Mouse (Mus musculus): ENCODE results near the gene G6pc2.

Gene G6pc2

DNA sequence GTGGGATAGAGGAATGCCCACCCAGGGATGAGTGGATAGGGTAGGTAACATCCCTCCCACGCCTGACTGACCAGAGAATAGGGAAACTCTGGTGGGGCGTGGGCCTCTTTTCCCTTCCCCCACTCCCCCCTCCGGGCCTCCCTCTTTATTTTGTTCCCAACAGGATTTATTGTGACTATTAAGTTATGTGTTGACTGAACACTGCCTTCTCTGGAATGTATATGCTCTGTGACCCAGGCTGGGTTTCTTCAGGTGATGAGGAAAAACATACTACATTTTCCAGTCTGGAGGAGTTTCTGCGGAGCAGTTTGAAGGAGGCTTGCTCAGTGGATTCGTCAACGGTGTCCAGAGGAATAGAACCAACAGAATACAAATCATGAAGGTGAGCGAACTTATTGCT is at the start of gene G6pc2:
G6pc2 (plus strand) TSS at position 301 of the 400 bp plus-strand sequence.
- CTCF ChIA-PET = no interaction called here

DNA sequence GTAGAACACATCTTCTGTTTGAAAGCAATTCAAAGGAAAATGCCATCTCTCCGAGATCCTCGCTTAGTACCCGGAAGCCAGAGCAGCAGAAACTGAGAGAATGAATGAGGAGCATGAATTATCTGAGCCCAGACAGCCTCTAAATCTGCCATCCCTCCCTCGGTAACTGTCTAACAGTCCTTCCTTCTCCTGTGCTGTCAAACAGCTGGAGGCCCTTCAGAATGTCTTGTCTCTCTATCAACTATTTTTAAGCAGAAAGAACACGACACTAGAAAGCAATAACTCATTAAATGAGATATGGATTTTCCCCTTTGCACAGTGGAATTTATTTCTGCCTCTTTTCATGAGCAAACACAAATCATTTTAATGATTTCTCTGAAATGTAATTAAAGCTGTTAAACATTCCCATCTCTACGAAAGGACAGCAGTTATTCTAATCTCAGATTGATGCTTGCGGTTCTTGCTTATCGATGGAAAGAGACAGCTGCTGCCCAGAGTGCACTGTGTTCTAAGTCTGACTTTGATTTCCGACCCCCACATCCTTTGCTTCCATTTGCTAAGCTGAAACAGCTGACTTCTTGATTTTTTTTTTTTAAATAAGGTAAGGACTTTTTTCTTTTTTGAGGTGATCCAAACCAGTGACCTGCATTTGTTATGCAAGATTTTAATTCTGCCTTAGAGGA is 40.3 kb upstream of the G6pc2 start:
- CTCF ChIA-PET = no interaction called here

DNA sequence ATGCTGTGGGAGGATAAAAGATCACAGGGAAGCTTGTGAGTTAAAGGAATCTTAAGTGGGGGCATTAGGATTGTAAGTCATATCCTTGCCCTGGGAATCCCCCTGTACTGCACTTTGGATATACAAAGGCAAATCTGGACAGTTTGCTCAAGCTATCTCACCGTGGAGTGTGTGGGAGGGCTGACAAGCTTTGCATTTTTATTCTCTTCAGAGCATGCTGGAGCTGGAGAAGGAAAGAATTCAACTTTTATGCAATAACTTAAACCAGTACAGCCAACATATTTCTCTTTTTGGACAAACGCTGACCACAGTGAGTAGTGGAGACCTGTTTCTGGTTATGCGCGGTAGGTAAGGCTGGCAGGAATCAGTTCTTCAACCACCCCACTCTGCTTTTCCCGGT is 35.6 kb upstream of the G6pc2 start:
- CTCF ChIA-PET = no interaction called here

DNA sequence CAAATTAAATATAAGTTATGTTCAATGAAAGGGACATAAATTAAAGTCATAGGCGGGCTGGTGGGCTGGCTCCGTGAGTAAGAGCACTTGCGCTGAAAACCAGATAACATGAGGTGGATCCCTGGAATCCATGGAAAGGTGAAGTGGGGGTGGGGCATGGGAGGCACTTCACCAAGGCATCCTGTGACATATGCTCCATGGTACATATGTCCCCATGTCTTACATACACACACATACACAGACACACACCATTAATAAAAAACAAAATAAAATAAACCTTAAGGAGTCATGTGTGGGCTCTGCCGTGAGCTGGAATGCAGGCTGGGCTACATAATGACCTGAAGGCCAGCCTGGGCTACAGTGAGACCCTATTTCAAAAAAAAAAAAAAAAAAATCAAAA is 31.2 kb upstream of the G6pc2 start:
- CTCF ChIA-PET = no interaction called here

DNA sequence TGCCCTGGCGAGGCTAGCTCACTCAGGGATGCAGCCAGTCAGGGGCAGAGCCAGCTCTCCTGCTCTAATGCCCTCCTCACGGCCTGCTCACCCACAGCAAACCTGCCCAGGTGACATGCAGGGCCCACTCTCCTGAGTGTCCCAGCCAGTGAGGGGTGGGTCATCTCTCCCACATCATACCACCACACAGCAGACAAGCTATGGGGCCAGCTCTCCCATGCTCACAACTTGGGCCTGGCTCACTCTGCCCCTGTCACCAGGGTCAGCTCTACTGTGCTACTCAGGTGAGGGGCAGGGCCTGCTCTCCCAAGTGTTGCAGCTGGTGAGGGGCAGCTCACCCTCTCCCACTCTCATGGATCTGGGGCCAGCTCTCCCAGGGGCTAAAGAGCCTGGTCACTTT is 22.9 kb upstream of the G6pc2 start:
- CTCF ChIA-PET = no interaction called here

DNA sequence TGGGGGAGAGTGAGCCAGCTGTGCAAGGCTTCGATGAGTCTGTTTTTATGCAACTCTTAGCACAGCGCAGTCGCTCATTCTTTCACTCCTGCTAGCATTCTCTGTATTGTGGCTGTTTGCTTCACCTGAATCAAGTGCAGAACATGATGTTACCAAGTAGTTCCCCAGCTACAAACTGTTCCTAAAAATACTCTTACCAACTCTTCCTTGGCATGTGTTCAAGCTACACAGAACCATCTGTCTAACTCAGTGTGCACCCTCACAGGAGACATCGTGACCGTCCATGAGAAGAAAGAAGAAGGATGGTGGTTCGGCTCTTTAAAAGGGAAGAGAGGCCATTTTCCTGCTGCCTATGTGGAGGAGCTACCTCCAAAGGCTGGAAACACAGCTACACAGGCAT is 22.1 kb upstream of the G6pc2 start:
- CTCF ChIA-PET = no interaction called here

DNA sequence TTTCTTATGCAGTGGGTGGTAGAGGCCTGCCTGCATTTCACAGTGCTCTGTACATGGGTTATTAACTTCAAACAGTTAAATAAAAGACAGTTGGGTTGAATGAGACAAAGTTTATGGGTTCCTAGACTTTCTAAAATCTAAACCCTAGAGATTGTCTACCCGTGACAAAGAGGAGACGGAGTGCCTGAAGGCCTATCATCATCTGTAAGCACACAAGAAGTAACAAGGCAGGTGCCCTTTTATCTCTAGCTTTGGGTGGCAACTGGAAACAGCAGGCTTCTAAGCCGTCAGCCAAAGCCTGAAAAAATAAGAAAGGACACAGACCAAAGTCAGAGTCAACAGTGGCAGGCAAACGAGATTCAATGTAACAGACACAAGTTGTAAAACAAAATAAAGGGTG is 21.7 kb upstream of the G6pc2 start:
- CTCF ChIA-PET = no interaction called here

DNA sequence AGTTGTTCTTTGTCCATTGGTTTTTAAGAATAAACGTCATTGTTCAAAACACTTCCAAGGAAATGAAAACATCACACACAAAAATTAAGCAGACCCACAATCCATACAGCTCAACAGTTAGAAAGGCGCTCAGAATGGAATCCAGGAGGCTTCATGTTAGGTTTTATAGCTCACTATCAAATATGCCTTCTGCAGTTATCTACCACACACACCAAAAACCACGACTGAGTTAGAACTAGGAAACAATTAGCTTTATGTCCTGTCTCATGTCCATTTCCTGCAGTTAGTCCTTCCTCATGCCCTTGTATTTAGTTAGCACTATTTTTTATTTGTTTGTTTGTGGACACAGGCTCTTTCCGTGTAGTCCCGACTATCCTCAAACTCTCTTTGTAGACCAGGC is 19.8 kb upstream of the G6pc2 start:
- CTCF ChIA-PET = no interaction called here

DNA sequence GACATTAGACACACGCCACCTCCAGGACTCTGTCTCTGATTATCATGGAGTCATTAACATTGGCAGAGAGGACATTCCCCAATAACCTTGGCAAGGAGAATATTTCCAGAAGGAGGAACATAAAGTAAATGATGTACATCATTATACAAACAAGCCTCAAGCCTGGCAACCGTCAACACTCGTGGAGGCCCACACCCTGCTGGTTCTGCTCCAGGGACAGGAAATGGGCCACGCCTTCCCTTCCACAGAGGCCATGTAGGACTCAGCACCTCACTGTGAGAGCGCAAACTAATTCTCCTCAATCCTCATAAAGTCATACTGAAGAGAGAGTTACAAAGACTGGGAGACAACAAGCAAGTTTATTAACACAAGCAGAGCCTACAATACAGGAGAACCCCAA is 17.3 kb upstream of the G6pc2 start:
- CTCF ChIA-PET = no interaction called here

DNA sequence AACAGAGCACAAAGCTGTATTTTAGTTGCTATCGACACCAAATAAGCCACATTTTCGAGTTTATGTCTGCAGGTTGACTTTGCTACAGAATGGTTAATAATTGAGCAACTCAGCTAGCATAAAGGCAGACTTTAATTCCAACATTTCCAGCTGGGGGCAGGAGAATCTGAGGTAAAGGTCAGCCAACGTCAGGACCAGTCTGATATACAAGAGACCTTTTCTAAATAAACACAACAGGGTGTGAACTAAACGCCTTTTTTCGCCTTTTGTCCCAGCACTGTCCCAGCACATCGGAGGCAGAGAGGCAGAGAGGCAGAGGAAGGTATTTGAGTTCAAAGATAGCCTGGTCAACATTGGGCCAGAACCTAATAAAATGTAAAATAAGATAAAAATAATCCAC is 5.7 kb upstream of the G6pc2 start:
- CTCF ChIA-PET = interaction anchor here (0.6 kb wide), 1 partner anchor 15 kb away, joined by 3 read pairs; no protein-coding TSS in a partner anchor

DNA sequence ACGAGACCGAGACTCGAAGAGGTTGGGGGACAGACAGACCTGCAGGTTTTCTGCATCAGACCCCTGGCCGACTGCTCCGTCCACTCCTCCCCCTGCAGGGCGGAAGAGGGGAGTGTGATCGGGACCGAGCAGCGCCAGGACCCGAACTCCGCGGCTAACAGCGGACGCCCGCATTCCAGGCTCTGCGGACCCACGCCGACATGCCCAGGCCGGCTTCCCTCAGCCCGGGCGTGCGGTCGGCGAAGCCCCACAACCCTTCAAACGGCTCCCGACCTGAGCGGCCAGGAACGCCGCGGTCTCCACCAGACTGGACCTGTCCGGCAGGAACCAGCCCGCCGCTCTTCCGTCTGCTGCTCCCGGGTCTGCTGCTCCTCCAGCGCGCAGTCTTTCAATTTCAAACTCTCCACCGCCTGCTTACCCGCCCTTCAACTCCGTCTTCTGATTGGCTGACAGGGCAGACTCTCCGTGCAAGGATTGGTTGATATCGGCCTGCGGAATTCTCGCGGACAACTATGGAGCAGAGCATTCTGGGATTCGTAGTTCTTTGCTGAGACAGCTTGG is 5.0 kb upstream of the G6pc2 start, which contains the start of gene Spc25:
Spc25 (minus strand) TSS at position 404 of the 561 bp plus-strand sequence.
- CTCF ChIA-PET = no interaction called here

DNA sequence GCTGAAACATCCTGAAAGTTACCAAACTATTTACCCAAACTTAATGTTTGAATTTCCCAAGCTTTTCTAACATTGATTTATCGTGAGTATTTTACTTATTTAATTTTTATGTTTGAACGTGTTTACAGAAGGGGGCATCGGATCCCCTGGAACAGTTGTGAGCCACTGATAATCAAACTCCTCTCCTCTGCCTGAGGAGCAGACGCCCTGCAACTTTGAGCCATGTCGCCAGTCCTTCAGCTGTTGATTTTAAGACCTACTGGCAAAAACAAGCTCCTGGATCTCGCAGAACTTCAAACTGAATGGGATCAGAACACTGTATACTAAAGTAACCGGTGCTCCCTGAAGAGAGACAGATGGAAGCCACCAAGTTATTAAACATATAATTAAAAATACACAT is 4.3 kb upstream of the G6pc2 start:
- CTCF ChIA-PET = no interaction called here

DNA sequence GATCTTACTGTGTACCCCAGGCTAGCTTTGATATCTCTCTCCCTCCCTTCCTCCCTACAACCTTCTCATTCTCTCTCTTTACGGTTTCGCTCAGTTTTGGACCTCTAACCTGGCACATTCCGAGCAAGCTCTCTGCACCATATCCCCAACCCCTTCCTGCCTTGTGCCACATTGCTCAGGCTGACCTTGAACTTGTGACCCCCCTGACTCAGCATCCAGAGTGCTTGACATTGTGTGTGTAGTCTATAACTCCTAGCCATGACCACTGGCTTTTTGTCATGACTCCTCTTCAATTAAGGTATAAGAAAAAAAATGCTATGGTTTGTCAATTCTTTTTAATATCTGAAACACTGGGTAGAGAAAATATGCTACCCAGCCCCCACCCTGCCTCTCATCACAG is 1.2 kb upstream of the G6pc2 start:
- CTCF ChIA-PET = no interaction called here

DNA sequence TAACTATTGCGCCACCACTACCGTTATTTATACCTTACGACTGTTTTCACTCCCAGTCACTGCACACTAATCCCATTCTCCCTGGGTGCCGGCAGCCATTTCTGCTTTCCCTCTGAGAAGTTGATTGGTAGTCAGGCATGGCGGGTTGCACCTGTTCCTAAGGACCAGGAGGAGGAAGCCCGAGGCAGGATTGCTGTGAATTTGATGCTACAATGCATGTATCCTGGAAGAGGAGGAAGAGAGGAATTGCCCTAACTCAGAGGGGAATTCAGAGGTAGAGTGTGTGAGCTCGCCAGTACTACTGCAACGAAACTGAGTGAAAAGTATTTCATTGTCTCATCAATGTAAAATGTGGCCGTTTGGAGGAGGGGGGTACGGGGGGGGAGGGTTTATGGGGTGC is 1.8 kb downstream of the G6pc2 start:
- CTCF ChIA-PET = no interaction called here

DNA sequence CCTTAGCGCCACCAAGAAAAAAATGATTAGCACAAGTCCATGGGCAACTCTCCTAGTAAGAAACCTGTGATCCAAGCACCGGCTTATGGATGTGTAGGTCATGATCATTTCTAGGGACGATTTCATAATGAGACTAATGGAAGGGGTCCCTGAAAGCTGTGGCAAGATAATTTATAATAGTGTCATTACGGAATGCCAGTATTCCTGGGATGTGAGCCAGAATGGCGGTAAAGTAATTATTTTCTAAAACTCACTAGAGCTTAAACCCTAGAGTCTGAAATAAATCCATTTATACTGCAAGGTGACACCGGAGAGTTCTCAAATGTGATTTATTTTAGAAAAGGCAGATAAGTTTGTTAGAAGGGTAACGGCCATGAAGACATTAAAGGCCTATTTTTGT is 4.4 kb downstream of the G6pc2 start:
- CTCF ChIA-PET = no interaction called here

DNA sequence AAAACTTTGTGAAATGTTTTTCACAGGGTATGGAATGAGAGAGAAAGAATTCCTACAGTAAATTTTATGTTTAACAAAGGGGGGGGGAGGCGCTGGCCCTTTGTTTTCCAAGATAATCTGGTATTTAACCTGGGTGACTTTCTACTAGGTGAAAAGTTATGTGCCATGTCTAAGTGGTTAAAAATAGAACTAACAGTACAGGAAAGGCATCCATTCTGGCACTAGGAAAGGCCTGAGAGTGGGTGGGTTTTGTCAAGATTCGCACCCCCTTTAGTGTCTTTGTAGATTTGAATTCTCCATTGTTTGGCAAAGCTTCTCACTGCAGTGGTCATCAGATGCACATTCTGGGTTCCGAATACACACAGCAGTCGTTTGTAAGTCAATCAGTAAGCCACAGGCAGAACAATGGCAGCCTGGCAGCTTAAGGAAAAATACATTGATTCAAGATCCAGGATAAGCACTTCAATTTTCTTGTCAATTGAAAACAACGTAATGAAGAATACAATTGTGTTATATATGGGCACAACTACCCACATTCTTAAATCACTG is 11.1 kb downstream of the G6pc2 start:
- CTCF ChIA-PET = no interaction called here

DNA sequence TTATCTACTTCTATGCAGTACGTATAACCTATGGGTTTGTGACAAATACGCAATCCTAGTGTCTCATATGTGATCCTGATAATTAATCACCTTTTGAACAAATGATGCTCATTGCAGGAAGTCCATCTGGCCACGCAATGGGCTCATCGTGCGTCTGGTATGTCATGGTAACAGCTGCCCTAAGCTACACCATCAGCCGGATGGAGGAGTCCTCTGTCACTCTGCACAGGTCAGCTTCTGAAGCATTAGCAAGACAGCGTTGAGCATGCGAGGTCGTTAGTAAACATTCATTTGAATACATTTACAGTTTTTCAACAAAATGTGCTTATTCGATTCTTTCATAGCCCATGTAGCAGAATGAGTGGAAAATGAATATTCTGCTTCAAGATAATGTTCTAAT is 11.9 kb downstream of the G6pc2 start:
- CTCF ChIA-PET = no interaction called here

DNA sequence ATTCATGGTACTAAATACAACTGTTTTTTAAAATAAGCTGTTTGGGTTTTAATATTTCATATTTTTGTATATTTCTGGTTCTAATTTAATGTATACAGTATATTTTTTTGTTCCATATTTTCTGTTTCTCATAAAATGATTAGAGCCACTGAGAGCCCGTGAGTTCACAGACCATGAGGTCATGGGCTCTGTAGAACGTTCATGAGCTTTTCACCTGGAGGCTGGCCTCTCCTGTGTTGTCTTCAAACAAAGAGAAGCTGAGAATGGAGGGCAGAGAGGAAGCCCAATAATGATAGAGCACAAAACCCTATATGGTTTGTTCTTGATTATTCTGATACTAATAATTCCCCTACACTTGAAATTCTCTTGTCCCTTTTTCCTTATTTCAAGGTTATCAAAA is 13.9 kb downstream of the G6pc2 start:
- CTCF ChIA-PET = no interaction called here

DNA sequence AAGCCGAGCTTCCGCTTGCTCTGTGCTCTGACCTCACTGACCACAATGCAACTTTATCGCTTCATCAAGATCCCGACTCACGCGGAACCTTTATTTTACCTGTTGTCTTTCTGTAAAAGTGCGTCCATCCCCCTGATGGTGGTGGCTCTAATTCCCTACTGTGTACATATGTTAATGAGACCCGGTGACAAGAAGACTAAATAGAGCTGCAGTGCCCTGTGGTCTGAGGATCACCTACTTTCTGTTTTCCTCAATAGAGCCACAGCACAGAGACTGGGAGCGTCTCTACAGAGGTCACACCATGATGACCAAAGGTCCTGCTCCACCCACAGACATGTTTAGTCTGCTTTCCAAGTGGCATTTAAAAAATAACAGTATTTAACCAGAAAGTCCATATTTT is 16.0 kb downstream of the G6pc2 start:
- CTCF ChIA-PET = no interaction called here

DNA sequence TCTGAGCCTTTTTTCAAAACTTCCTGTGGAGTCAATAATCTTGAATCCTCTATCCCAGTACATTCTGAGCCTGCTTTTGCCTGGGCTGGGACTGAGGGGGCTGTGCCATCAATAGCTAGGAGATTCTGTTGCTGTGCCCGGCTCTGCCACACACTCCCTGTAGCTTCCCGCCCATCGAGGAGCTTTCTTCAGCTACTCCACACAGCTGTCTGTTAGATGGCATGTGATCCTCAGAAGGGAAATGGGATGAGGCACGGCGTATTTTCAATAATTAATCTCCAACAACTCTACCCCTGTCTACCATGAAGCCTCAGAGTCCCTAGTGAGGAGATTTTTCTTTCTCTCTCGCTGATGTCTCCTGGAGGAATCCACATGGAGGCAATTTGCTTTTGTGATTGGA is 17.8 kb downstream of the G6pc2 start:
- CTCF ChIA-PET = no interaction called here

DNA sequence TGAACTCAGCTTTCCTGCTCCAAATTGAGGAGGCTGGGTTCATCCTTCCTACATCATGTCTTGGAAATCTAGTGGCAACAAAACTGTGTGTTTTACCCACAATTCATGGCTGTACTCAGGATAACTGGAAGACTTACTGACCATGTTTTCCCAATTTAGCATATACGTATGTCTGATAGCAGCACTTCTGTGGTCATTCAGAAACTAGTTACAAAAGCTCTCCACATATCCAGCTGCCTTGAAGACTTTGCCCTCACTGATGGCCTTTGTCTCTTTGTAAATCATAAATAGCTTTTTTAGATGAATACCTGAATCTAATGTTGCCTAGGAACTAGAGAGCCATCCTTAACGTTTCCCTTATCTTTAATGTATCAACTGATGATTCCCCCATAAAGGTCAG is 19.3 kb downstream of the G6pc2 start:
- CTCF ChIA-PET = no interaction called here

DNA sequence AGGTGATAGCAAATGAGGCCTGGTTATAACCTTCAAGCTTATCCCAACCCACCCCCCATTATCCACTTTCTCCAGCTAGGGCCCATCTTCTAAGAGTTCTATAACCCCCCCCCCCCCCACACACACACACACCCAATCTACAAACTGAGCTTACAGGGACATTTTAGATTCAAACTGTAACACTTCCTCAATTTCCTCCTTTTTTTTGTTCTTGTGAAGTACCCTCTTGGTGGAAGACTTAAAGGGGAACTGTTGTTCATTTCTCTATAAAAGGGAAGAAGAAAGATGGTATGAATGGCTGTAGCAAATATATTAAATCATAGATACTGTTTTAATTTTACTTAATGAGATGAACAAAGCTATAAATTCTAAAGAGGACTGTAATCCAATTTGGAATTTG is 21.2 kb downstream of the G6pc2 start:
- CTCF ChIA-PET = no interaction called here

DNA sequence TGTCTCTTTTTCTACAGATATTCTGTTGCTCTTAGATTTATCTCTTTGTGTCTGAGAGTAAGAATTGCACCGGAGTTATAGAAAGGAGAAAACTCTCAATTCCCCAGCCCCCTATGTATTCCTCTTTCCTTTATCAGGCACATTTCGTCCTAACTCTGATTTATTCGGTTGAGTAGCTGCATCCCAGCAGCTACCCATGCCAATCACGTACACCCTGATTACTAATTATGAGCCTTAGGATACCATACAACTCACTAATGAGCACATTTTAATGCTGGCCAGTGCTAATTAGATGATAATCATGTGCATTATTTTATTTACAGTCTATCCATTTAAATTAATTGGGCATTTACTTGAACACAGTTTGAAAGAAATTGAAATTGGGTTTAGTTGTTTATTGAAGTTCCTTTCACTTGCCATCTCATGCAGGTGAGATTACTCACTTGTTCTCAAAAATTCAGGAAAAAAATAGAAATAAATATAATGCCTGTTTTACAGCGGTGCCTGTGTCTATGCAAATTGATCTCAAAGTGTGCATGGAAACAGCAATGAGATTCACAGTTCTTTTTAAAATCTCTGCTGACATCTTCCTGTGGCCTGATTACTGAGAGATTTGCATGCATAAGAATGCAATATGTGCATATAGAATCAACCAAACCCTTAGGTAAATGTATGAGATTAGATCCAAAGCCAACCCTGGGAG is 24.3 kb downstream of the G6pc2 start:
- CTCF ChIA-PET = no interaction called here

DNA sequence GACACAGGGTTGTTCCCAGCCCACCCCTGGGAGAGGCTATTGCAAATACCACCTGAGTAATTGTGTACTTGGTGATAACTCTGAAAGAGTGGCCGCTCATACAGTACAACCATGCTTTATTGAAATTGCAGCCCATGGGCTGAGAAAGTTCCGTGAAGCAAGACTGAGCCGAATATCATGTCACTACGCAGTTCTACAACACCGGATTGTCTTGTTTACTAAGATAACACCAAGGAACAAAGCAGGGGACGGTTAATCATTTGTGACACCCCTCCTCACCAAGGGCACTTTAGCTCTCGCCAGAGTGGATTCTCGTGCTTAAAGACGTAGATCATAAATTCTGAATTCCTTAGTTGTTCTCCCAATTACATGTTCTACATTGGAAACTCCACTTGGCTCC is 28.4 kb downstream of the G6pc2 start:
- CTCF ChIA-PET = no interaction called here
